Mouse (Mus musculus) CH12.LX (cell line): ENCODE data around the gene Aire.

Source experiments
- CHD1 ChIP-seq: IDR thresholded peaks from 2 replicates; pipeline ENCODE4 v1.6.1; 2012; ENCODE audit warnings: low read depth, low read length, improper control_type of control experiment, inconsistent platforms
- CTCF ChIP-seq, 2 experiments: IDR thresholded peaks in 1 of 2; conservative IDR thresholded peaks in 1 of 2; 2 replicates each; pipeline ENCODE4 v1.5.1; 2011 to 2012; ENCODE audit warnings: low read depth in 2 of 2, low read length in 2 of 2, improper control_type of control experiment in 1 of 2, inconsistent platforms in 1 of 2, mild to moderate bottlenecking in 1 of 2, moderate library complexity in 1 of 2
- ETS1 ChIP-seq: conservative IDR thresholded peaks from 2 replicates; pipeline ENCODE4 v1.6.1; 2012; ENCODE audit warnings: low read depth, mild to moderate bottlenecking, inconsistent platforms, low read length, improper control_type of control experiment, moderate library complexity
- JUN ChIP-seq: IDR thresholded peaks from 2 replicates; pipeline ENCODE4 v1.6.1; 2011; ENCODE audit warnings: low read depth, mild to moderate bottlenecking, low read length, improper control_type of control experiment, moderate library complexity; ENCODE audit not compliant: insufficient read depth
- MAX ChIP-seq: IDR thresholded peaks from 2 replicates; pipeline ENCODE4 v1.6.1; 2011; ENCODE audit warnings: low read length, improper control_type of control experiment
- MYC ChIP-seq: IDR thresholded peaks from 2 replicates; pipeline ENCODE4 v1.6.1; 2011; ENCODE audit warnings: low read depth, mild to moderate bottlenecking, improper control_type of control experiment, low read length
- NRF1 ChIP-seq: IDR thresholded peaks from 2 replicates; pipeline ENCODE4 v1.6.1; 2014; ENCODE audit warnings: low read depth, mild to moderate bottlenecking, inconsistent platforms, low read length, improper control_type of control experiment, moderate library complexity
- POLR2A ChIP-seq: IDR thresholded peaks from 2 replicates; pipeline ENCODE4 v1.6.1; 2011; ENCODE audit warnings: low read depth, mild to moderate bottlenecking, improper control_type of control experiment, low read length
- POLR2AphosphoS2 ChIP-seq: IDR thresholded peaks from 2 replicates; pipeline ENCODE4 v1.6.1; 2011; ENCODE audit warnings: low read depth, low read length, improper control_type of control experiment
- SIN3A ChIP-seq: IDR thresholded peaks from 2 replicates; pipeline ENCODE4 v1.6.1; 2012; ENCODE audit warnings: low read length, improper control_type of control experiment, inconsistent platforms
- TBP ChIP-seq: conservative IDR thresholded peaks from 2 replicates; pipeline ENCODE4 v1.6.1; 2011; ENCODE audit warnings: low read depth, low read length, improper control_type of control experiment
- ZC3H11A ChIP-seq: IDR thresholded peaks from 2 replicates; pipeline ENCODE4 v1.6.1; 2012; ENCODE audit warnings: low read depth, mild to moderate bottlenecking, inconsistent platforms, low read length, improper control_type of control experiment

- TF ChIP-seq CTCF (conservative IDR thresholded peaks at IDR 0.05 in 1 of 2, IDR thresholded peaks at IDR 0.05 in 1 of 2; ENCODE audit: low read depth in 2 of 2, low read length in 2 of 2) (no peak), ETS1 (no peak), MYC (no peak), JUN (no peak), POLR2A (no peak), NRF1 (no peak), SIN3A (no peak), CHD1 (no peak), TBP (no peak), POLR2AphosphoS2 (no peak), ZC3H11A (no peak), MAX (no peak)
Measured at GRCm38 (mm10) chr10:78085711-78086110, 42.3 kb upstream of the Aire start.
